Mouse (Mus musculus): ENCODE results near the gene Cemip. TPM values are rescaled to one million over a fixed set of nuclear protein-coding genes. Genes with fewer than 3 reads are reported as not detected.

The Cemip gene
- polyA plus RNA-seq, 1 experiment from 2014 or later = 0.28 TPM

GRCm38 (mm10) chr7:83913995-83914394, 172.3 kb downstream of the Cemip start:
- Histone ChIP-seq H3K9ac (replicated peaks; ENCODE audit: low read length) (no peak overlapping the region), H3K27me3 (ENCODE audit: control insufficient read depth, insufficient read depth, low read length) (no peaks in the 10 kb centered on the region), H3K27ac (replicated peaks; ENCODE audit: low read depth, low read length) (no peak overlapping the region), H3K36me3 (ENCODE audit: control insufficient read depth, insufficient read depth, low read length) (no peaks in the 10 kb centered on the region), H3K4me2 (ENCODE audit: low read length) (no peak overlapping the region), H3K9me3 (ENCODE audit: control insufficient read depth, low read length) (no peaks in the 10 kb centered on the region), H3K4me3 (replicated peaks; ENCODE audit: low read depth, low read length) (no peak overlapping the region), H3K4me1 (ENCODE audit: control insufficient read depth, insufficient read depth, low read length) (no peaks in the 10 kb centered on the region)
- ATAC-seq (ENCODE audit: low FRiP score, low TSS enrichment) (no peak), DNase-seq (no peak)
- WGBS = 80% methylated on average over 9 of the region's 9 CpGs

DNA sequence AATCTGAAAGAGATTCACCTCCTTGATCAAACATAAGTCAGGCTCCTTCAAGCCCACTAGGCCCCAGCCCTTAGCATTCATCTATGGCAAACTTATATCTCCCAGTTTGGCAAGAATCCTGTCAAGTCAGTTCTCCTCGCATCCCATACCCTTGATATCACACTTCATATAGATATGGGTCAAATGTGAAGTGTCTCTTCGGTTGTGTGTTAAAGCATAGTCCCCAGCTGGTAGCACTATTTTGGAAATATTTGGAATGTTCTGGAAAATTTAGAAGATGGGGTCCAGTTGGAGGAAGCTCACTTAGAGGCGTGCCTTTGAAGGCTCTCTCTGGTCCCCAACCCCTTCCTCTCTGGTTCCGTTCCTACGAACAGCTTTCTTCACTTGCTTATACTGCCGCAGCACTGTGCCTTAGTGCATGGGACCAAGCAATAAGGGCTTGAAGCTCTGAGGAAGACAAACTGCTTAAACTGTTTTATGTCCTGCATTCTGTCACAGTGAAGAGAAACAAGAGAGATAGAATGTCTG, 172.8 kb downstream of the Cemip start:
- no peak for DNase-seq
- Histone ChIP-seq H3K9me3 (ENCODE audit: control insufficient read depth, low read length) (no peaks in the 10 kb centered on the region), H3K4me1 (ENCODE audit: control insufficient read depth, insufficient read depth, low read length) (no peaks in the 10 kb centered on the region), H3K4me3 (replicated peaks; ENCODE audit: low read depth, low read length) (no peak overlapping the region), H3K9ac (replicated peaks; ENCODE audit: low read length) (no peak overlapping the region), H3K36me3 (ENCODE audit: control insufficient read depth, insufficient read depth, low read length) (no peaks in the 10 kb centered on the region), H3K27ac (replicated peaks; ENCODE audit: low read depth, low read length) (no peak overlapping the region), H3K27me3 (ENCODE audit: control insufficient read depth, insufficient read depth, low read length) (no peaks in the 10 kb centered on the region), H3K4me2 (ENCODE audit: low read length) (no peak overlapping the region)
- WGBS = 91% methylated on average over 6 of the region's 6 CpGs
- no peak for ATAC-seq (ENCODE audit: low FRiP score, low TSS enrichment)

- no peaks in the 10 kb centered on the region for H3K36me3 ChIP-seq (ENCODE audit: control insufficient read depth, insufficient read depth, low read length)
- DNase-seq = no peak
- H3K9me3 ChIP-seq (ENCODE audit: control insufficient read depth, low read length) = no peaks in the 10 kb centered on the region
- 91% methylated on average over 3 of the region's 3 CpGs for WGBS
- no peak for ATAC-seq (ENCODE audit: low FRiP score, low TSS enrichment)
- no peaks in the 10 kb centered on the region for H3K27me3 ChIP-seq (ENCODE audit: control insufficient read depth, insufficient read depth, low read length)
- H3K4me2 ChIP-seq (ENCODE audit: low read length) = no peak overlapping the region
- H3K27ac ChIP-seq (replicated peaks; ENCODE audit: low read depth, low read length) = no peak overlapping the region
- no peaks in the 10 kb centered on the region for H3K4me1 ChIP-seq (ENCODE audit: control insufficient read depth, insufficient read depth, low read length)
- no peak overlapping the region for H3K4me3 ChIP-seq (replicated peaks; ENCODE audit: low read depth, low read length)
- no peak overlapping the region for H3K9ac ChIP-seq (replicated peaks; ENCODE audit: low read length)
Measured at GRCm38 (mm10) chr7:83911909-83912308, 174.4 kb downstream of the Cemip start.

DNA sequence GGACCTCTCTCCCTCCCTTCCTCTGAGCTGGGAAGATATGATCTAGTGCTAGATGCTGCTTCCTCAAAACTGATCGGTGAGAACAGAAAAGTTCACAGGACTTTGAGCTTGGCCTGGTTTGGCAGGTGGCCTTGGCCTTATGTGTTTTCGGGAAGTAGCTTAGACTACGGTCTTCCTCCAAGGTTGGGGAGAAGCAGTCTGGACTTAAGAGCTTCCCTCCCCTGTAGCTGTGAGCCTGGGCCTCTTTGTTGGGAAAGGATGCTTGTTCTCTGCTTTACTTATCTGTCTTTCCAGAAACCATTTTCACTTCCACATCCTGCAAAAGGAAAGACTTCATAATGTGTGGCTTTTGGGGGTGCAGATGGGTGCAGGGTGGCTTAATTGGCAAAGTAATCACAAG, 181.5 kb downstream of the Cemip start:
- Histone ChIP-seq H3K4me3 (replicated peaks; ENCODE audit: low read depth, low read length) (no peak overlapping the region), H3K4me1 (ENCODE audit: control insufficient read depth, insufficient read depth, low read length) (no peaks in the 10 kb centered on the region), H3K27ac (replicated peaks; ENCODE audit: low read depth, low read length) (no peak overlapping the region), H3K27me3 (ENCODE audit: control insufficient read depth, insufficient read depth, low read length) (no peaks in the 10 kb centered on the region), H3K9me3 (ENCODE audit: control insufficient read depth, low read length) (no peaks in the 10 kb centered on the region), H3K36me3 (ENCODE audit: control insufficient read depth, insufficient read depth, low read length) (peaks cover 21% of the 10 kb centered on the region), H3K9ac (replicated peaks; ENCODE audit: low read length) (no peak overlapping the region), H3K4me2 (ENCODE audit: low read length) (no peak overlapping the region)
- DNase-seq = no peak
- no peak for ATAC-seq (ENCODE audit: low FRiP score, low TSS enrichment)
- 100% methylated on average over 3 of the region's 3 CpGs for WGBS

DNA sequence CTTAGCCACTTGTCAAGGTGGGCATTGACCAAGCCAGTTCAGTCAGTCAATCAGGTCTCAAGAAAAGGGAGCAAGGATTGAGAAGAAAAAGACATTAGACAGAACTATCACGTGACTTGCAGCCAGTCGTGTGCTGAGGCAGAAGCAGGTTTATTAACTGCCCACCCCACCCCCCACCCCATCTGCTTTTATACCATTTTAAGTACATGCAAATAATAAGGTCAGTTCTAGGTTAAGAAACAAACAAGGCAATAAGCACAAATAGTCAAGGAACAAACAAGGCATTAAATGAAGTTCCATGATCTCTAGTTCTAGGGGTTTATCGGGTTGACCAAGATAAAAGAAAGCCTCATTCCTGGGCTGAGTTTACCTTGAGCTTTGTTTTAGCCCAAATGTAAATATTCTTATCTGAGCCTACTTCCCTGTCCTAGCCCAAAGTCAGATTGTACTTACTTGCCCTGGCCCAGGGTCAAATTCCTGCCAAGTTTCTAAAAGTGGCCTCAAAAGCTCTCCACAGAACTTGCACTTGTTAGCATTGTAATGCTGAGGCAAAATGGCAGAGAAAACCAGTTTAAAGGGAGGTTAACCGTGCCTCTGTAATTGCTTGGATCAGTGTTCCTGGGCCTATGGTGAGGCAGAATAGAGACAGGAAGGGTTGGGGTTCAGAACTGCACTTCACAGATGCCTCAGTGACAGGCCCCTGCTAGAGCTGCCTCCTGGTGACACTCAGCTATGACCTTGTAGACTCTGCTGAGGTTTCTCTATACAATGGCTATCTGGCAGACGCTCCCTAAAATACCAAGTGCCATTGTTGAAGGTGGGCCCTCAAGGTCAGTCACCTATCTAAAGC, 183.8 kb downstream of the Cemip start:
- Histone ChIP-seq H3K27ac (replicated peaks; ENCODE audit: low read depth, low read length) (no peak overlapping the region), H3K4me2 (ENCODE audit: low read length) (no peak overlapping the region), H3K9ac (replicated peaks; ENCODE audit: low read length) (no peak overlapping the region), H3K36me3 (ENCODE audit: control insufficient read depth, insufficient read depth, low read length) (peaks cover 44% of the 10 kb centered on the region), H3K4me3 (replicated peaks; ENCODE audit: low read depth, low read length) (no peak overlapping the region), H3K27me3 (ENCODE audit: control insufficient read depth, insufficient read depth, low read length) (no peaks in the 10 kb centered on the region), H3K4me1 (ENCODE audit: control insufficient read depth, insufficient read depth, low read length) (no peaks in the 10 kb centered on the region), H3K9me3 (ENCODE audit: control insufficient read depth, low read length) (no peaks in the 10 kb centered on the region)
- DNase-seq = no peak
- 83% methylated on average over 5 of the region's 5 CpGs for WGBS
- ATAC-seq (ENCODE audit: low FRiP score, low TSS enrichment) = no peak

- H3K4me1 ChIP-seq (ENCODE audit: control insufficient read depth, insufficient read depth, low read length) = no peaks in the 10 kb centered on the region
- H3K36me3 ChIP-seq (ENCODE audit: control insufficient read depth, insufficient read depth, low read length) = peaks cover 50% of the 10 kb centered on the region
- no peak overlapping the region for H3K4me2 ChIP-seq (ENCODE audit: low read length)
- no peaks in the 10 kb centered on the region for H3K9me3 ChIP-seq (ENCODE audit: control insufficient read depth, low read length)
- DNase-seq = no peak
- no peak overlapping the region for H3K27ac ChIP-seq (replicated peaks; ENCODE audit: low read depth, low read length)
- 92% methylated on average over 4 of the region's 4 CpGs for WGBS
- H3K9ac ChIP-seq (replicated peaks; ENCODE audit: low read length) = no peak overlapping the region
- no peak for ATAC-seq (ENCODE audit: low FRiP score, low TSS enrichment)
- no peaks in the 10 kb centered on the region for H3K27me3 ChIP-seq (ENCODE audit: control insufficient read depth, insufficient read depth, low read length)
- H3K4me3 ChIP-seq (replicated peaks; ENCODE audit: low read depth, low read length) = no peak overlapping the region
Measured at GRCm38 (mm10) chr7:83901425-83901824, 184.9 kb downstream of the Cemip start.

GRCm38 (mm10) chr7:83900519-83900918, 185.8 kb downstream of the Cemip start:
- DNase-seq (no peak), ATAC-seq (ENCODE audit: low FRiP score, low TSS enrichment) (no peak)
- Histone ChIP-seq H3K9ac (replicated peaks; ENCODE audit: low read length) (no peak overlapping the region), H3K36me3 (ENCODE audit: control insufficient read depth, insufficient read depth, low read length) (peaks cover 57% of the 10 kb centered on the region), H3K4me2 (ENCODE audit: low read length) (no peak overlapping the region), H3K4me1 (ENCODE audit: control insufficient read depth, insufficient read depth, low read length) (no peaks in the 10 kb centered on the region), H3K9me3 (ENCODE audit: control insufficient read depth, low read length) (no peaks in the 10 kb centered on the region), H3K4me3 (replicated peaks; ENCODE audit: low read depth, low read length) (no peak overlapping the region), H3K27me3 (ENCODE audit: control insufficient read depth, insufficient read depth, low read length) (no peaks in the 10 kb centered on the region), H3K27ac (replicated peaks; ENCODE audit: low read depth, low read length) (no peak overlapping the region)
- 88% methylated on average over 3 of the region's 3 CpGs for WGBS

DNA sequence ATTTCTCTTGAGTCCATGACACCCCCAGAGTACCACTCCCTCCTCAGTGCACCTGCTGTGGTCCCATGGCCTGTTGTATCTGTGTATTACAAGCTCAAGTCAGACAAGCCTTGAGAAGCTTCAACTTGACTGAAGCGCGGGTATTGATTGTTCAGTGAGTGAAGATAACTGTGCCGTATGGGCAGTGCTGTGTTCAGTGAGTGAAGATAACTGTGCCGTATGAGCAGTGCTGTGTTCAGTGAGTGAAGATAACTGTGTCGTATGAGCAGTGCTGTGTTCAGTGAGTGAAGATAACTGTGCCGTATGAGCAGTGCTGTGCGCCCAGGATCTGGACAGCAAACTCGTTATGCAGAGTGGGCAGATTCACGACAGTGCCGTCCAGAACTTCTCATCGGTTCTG, 188.0 kb downstream of the Cemip start:
- no peak overlapping the region for H3K27ac ChIP-seq (replicated peaks; ENCODE audit: low read depth, low read length)
- ATAC-seq (ENCODE audit: low FRiP score, low TSS enrichment) (no peak), DNase-seq (no peak)
- peaks cover 11% of the 10 kb centered on the region for H3K4me1 ChIP-seq (ENCODE audit: control insufficient read depth, insufficient read depth, low read length)
- no peaks in the 10 kb centered on the region for H3K9me3 ChIP-seq (ENCODE audit: control insufficient read depth, low read length)
- peaks cover 66% of the 10 kb centered on the region for H3K36me3 ChIP-seq (ENCODE audit: control insufficient read depth, insufficient read depth, low read length)
- H3K4me3 ChIP-seq (replicated peaks; ENCODE audit: low read depth, low read length) = no peak overlapping the region
- WGBS = 93% methylated on average over 11 of the region's 11 CpGs
- no peak overlapping the region for H3K4me2 ChIP-seq (ENCODE audit: low read length)
- no peak overlapping the region for H3K9ac ChIP-seq (replicated peaks; ENCODE audit: low read length)
- H3K27me3 ChIP-seq (ENCODE audit: control insufficient read depth, insufficient read depth, low read length) = no peaks in the 10 kb centered on the region
